Mouse (Mus musculus) stomach, embryonic 15.5 days (tissue): Measurements from ENCODE around the gene Wbp2. TPM values are rescaled to one million over a fixed set of nuclear protein-coding genes. Genes with fewer than 3 reads are reported as not detected.

Experiments
- ATAC-seq: fragments of 200-750 bp; cut with Nextera tagmentation; 2 replicates; pipeline ENCODE4 v1.8.0; 2017; ENCODE audit warnings: low read depth, moderate number of reproducible peaks, moderate TSS enrichment; ENCODE audit not compliant: insufficient read depth, low FRiP score
- H3K27ac ChIP-seq: fragments of 300-500 bp; sonication (generic); 2 replicates; pipeline ENCODE4 v1.5.1; 2015; ENCODE audit warnings: mild to moderate bottlenecking, inconsistent platforms
- H3K27me3 ChIP-seq: fragments of 300-500 bp; sonication (generic); replicated peaks from 2 replicates; pipeline ENCODE4 v1.6.1; 2015; ENCODE audit warnings: inconsistent platforms
- H3K36me3 ChIP-seq: fragments of 300-500 bp; sonication (generic); 2 replicates; pipeline ENCODE4 v1.6.1; 2015; ENCODE audit warnings: inconsistent platforms
- H3K4me1 ChIP-seq: fragments of 300-500 bp; sonication (generic); 2 replicates; pipeline ENCODE4 v1.6.1; 2015; ENCODE audit warnings: inconsistent platforms
- H3K4me2 ChIP-seq: fragments of 300-500 bp; sonication (generic); 2 replicates; pipeline ENCODE4 v1.6.1; 2015; ENCODE audit warnings: mild to moderate bottlenecking, inconsistent platforms
- H3K4me3 ChIP-seq: fragments of 300-500 bp; sonication (generic); replicated peaks from 2 replicates; pipeline ENCODE4 v1.5.1; 2015; ENCODE audit warnings: inconsistent platforms
- H3K9ac ChIP-seq: fragments of 300-500 bp; sonication (generic); 2 replicates; pipeline ENCODE4 v1.6.1; 2015; ENCODE audit warnings: inconsistent platforms
- H3K9me3 ChIP-seq: fragments of 300-500 bp; sonication (generic); 2 replicates; pipeline ENCODE4 v1.6.1; 2016; ENCODE audit warnings: inconsistent platforms
- WGBS: fragments of 180-500 bp; shearing (Covaris S2); methylation state at CpG from one replicate; pipeline ENCODE4 v1.1.7; 2015; 5-methylcytosine and 5-hydroxymethylcytosine counted together
- polyA plus RNA-seq: library from polyadenylated mRNA; unstranded; fragments of >200 nt; fragmentation: Nextera tagmentation; extraction: Ambion mirVana; gene quantifications from 2 replicates; pipeline ENCODE4 v1.2.1, GENCODE M21; 2015

The Wbp2 gene
- polyA plus RNA-seq, 1 experiment from 2014 or later, result 70.4 TPM

- Histone ChIP-seq H3K9me3 (no peaks in the 10 kb centered on the region), H3K4me3 (no peak overlapping the region), H3K27ac (no peak overlapping the region), H3K27me3 (no peaks in the 10 kb centered on the region), H3K4me1 (no peaks in the 10 kb centered on the region; the same call in 1 of the 2 replicates), H3K36me3 (peaks cover 5% of the 10 kb centered on the region; the same call in 1 of the 2 replicates), H3K4me2 (no peak overlapping the region), H3K9ac (no peak overlapping the region)
- ATAC-seq, result no peak
- whole genome bisulfite sequencing, result 92% methylated on average over 6 of the region's 6 CpGs
Observed at GRCm38 (mm10) chr11:116034584-116034983, 52.2 kb downstream of the Wbp2 start.

- Histone ChIP-seq H3K9ac (peak overlapping the region; percentile 85), H3K4me1 (no peaks in the 10 kb centered on the region; the same call in 1 of the 2 replicates), H3K4me3 (peak overlapping the region; percentile 67), H3K27me3 (no peaks in the 10 kb centered on the region), H3K4me2 (peak overlapping the region; percentile 77), H3K27ac (peak overlapping the region; percentile 100), H3K9me3 (no peaks in the 10 kb centered on the region), H3K36me3 (0 out of 2 replicates have a peak, but pooled peaks cover 5% of the 10 kb centered on the region)
- 23% methylated on average over 14 of the region's 14 CpGs for WGBS
- ATAC-seq, result peak; percentile 8; the same call in 1 of the 2 replicates
Observed at GRCm38 (mm10) chr11:116030898-116031845, 55.6 kb downstream of the Wbp2 start.

- peak; percentile 94 for ATAC-seq
- Histone ChIP-seq H3K27me3 (no peaks in the 10 kb centered on the region), H3K36me3 (0 out of 2 replicates have a peak, but pooled peaks cover 5% of the 10 kb centered on the region), H3K27ac (peak within 1 kb of the TSS; percentile 100), H3K9ac (peak within 1 kb of the TSS; percentile 85), H3K9me3 (no peaks in the 10 kb centered on the region), H3K4me3 (peak within 1 kb of the TSS; percentile 67), H3K4me2 (peak within 1 kb of the TSS; percentile 77), H3K4me1 (no peaks in the 10 kb centered on the region; the same call in 1 of the 2 replicates)
- WGBS, result under 1% methylated on average over 65 of the region's 67 CpGs
Observed at GRCm38 (mm10) chr11:116030088-116030897, 56.5 kb downstream of the Wbp2 start, which contains the start of gene Unk. TSS of gene Unk (plus strand) at chr11:116030322.

- H3K27ac ChIP-seq, result peak overlapping the region; percentile 42; the same call in 1 of the 2 replicates
- H3K4me1 ChIP-seq, result no peaks in the 10 kb centered on the region; the same call in 1 of the 2 replicates
- H3K9ac ChIP-seq, result no peak overlapping the region
- no peaks in the 10 kb centered on the region for H3K36me3 ChIP-seq
- H3K4me2 ChIP-seq, result peak overlapping the region; percentile 65
- H3K27me3 ChIP-seq, result no peaks in the 10 kb centered on the region
- peak overlapping the region; percentile 67 for H3K4me3 ChIP-seq
- 75% methylated on average over 6 of the region's 6 CpGs for WGBS
- ATAC-seq, result no peak
- no peaks in the 10 kb centered on the region for H3K9me3 ChIP-seq
Observed at GRCm38 (mm10) chr11:116029086-116029865, 57.5 kb downstream of the Wbp2 start.

Other genes with a start within 250 kb of the Wbp2 start
- 17.8 and 24.7 TPM in 2 replicates for gene Myo15b, start 228.6 kb downstream of the Wbp2 start, polyA plus RNA-seq
- gene Smim5, start 187.0 kb downstream of the Wbp2 start, polyA plus RNA-seq, result 3.5 and 5.5 TPM in 2 replicates
- gene Smim6, start 175.0 kb downstream of the Wbp2 start, polyA plus RNA-seq, result 40.9 and 43.0 TPM in 2 replicates
- gene Sap30bp, start 153.7 kb downstream of the Wbp2 start, polyA plus RNA-seq, result 34.6 and 36.4 TPM in 2 replicates
- gene Recql5, start 153.5 kb downstream of the Wbp2 start, polyA plus RNA-seq, result 16.3 and 21.9 TPM in 2 replicates
- 13.4 and 13.5 TPM in 2 replicates for gene Itgb4, start 112.3 kb downstream of the Wbp2 start, polyA plus RNA-seq
- gene Galk1, start 74.3 kb downstream of the Wbp2 start, polyA plus RNA-seq, result 186 and 208 TPM in 2 replicates
- gene H3f3b, start 59.0 kb downstream of the Wbp2 start, polyA plus RNA-seq, result 1,577 and 1,755 TPM in 2 replicates
- gene Unk, start 56.7 kb downstream of the Wbp2 start, polyA plus RNA-seq, result 27.3 and 33.2 TPM in 2 replicates
- 6.5 and 8.0 TPM in 2 replicates for gene Unc13d, start 9.0 kb downstream of the Wbp2 start, polyA plus RNA-seq
- gene Trim47, start 40.2 kb upstream of the Wbp2 start, polyA plus RNA-seq, result 27.6 and 30.9 TPM in 2 replicates
- gene Trim65, start 44.1 kb upstream of the Wbp2 start, polyA plus RNA-seq, result 5.7 and 6.5 TPM in 2 replicates
- 94.8 and 102 TPM in 2 replicates for gene Mrpl38, start 51.9 kb upstream of the Wbp2 start, polyA plus RNA-seq
- 26.8 and 31.8 TPM in 2 replicates for gene Fbf1, start 81.2 kb upstream of the Wbp2 start, polyA plus RNA-seq
- 74.8 and 78.3 TPM in 2 replicates for gene Ten1, start 111.9 kb upstream of the Wbp2 start, polyA plus RNA-seq
- 33.6 and 38.1 TPM in 2 replicates for gene Acox1, start 112.0 kb upstream of the Wbp2 start, polyA plus RNA-seq
- gene Evpl, start 151.1 kb upstream of the Wbp2 start, polyA plus RNA-seq, result 9.8 and 17.0 TPM in 2 replicates
- 89.5 and 101 TPM in 2 replicates for gene Srp68, start 187.2 kb upstream of the Wbp2 start, polyA plus RNA-seq
- gene Galr2, start 193.9 kb upstream of the Wbp2 start, polyA plus RNA-seq, result 0.15 and 0.35 TPM in 2 replicates
- gene Exoc7, start 220.2 kb upstream of the Wbp2 start, polyA plus RNA-seq, result 52.3 and 52.9 TPM in 2 replicates
- gene Foxj1, start 248.4 kb upstream of the Wbp2 start, polyA plus RNA-seq, result 0.97 and 1.1 TPM in 2 replicates